Mouse (Mus musculus): Measurements from ENCODE around the gene Dgkg.

Gene Dgkg

DNA sequence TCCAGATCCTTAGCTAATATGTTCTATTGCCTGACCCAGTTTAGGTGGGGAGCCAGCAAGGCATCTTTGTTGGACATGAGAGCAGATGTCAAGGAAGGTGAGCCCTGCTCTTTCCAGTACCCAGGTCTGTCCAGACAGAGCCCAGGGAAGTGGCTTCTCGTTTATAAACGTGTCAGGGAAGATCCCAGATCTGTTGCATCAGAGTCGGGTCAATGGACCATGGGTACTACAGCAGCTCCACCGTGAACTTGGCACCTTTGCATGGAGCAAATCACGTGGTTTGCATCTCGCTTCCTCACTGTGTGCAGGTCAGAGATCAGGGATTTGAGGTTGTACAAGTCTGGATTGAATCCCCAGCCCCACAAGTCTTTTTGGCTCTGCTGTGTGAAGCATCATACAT is 58.3 kb downstream of the Dgkg start:
- DNase-seq (ENCODE audit: extremely low read depth, low read depth): no peak

DNA sequence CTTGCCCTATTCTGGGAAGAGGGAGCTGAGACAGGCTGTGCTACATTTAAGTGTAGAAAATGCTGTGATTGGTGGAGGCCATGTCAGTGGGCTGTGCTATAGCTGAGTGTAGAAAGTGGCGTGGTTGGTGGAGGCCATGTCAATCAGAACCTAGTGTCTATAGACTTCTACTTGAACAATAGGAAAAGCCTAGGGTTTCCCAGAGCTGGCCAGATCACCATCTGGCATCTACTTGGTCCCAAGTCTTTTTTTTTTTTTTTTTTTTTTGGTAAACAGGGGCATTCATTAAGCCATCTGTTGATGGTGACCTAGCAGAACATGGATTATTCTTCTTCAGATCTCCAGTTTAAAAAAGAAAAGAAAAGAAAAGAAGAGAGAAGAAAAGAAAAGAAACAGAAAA is 60.6 kb downstream of the Dgkg start:
- no peak for DNase-seq (ENCODE audit: extremely low read depth, low read depth)

DNA sequence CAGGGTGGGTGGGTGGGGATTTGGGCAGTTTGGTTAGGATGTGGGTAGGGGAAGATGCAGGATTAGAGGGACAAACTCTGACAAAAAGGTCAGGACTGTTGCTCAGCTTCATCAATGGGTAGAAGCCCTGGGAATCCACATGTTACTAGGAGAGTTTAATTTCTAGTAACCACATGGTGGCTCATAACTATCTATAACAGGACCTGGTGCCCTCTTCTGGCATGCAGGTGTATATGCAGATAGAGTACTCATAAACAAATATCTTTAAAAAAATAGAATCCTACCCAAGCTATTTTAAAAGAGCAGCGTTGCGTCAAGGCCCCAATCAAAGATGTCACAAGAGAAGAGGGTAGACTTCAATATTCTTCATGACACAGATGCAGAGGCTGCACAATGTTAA is 63.1 kb downstream of the Dgkg start:
- DNase-seq (ENCODE audit: extremely low read depth, low read depth): no peak

DNA sequence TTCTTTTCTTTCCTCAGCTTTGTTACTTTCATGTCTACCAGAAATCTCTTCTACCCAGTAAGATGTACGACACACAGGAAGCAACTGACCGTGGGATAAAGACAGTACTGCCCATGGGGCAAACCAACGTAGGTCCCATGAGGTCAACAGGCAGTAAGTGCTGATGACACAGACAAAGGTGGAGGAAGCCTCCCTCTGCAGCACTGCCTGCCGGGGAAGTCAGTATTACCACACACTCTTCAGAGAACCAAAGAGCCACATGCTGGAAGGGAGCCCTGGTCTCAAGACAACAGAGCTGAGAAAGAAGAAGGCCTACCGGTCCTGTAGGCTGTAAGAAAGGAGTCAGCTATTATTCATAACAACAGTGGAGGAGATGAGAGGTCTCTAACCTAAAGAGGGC is 67.4 kb downstream of the Dgkg start:
- no peak for DNase-seq (ENCODE audit: extremely low read depth, low read depth)

DNA sequence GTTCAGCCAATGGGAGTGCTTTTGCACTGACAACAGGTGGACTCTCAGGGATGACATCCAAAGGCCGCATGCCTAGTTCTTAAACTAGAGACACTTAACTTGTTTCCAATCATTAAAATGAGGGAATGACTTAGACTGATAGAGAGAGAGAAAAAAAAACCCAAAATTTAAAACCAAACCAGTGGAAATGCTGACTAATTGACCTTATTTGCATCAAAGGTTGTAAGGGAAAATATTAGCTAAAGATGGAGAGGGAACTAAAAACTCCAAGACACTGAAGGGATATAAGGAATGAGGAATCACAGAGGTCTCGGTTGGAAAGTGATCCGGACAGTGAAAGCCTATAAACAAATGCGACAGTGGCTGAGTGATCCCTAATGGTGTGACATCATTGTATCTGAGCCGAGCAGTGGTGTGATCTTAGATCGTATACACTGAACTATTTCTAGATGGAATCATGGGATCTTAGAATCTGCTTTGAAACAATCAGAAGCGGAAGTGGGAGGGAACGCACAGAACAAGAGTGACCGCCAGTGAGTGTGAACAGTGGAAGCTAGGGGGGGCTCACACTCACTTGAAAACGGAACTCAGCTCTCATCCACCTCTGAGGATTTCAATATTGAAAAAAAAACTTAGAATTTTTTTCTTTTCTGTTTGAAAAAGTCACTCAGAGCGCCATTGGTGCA is 70.7 kb downstream of the Dgkg start:
- DNase-seq (ENCODE audit: extremely low read depth, low read depth): no peak

DNA sequence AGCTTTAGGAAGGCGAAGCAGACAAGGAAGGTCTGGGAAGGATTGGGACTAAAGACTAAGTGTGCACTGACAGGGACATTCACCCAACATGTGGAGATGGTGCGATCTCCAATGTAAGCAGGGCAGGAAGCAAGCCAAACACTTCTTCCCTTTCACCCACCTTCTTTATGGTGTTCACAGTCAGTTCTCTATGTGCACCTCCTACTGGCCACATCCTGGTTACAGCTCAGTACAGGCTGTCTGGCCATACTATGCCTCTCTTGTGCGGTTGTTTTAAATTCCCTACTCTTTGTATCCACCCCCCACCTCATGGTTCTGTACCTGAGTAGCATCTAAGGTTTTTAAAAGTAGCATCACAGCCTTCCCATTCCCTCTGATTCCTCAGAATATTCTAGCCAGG is 71.5 kb downstream of the Dgkg start:
- no peak for DNase-seq (ENCODE audit: extremely low read depth, low read depth)

DNA sequence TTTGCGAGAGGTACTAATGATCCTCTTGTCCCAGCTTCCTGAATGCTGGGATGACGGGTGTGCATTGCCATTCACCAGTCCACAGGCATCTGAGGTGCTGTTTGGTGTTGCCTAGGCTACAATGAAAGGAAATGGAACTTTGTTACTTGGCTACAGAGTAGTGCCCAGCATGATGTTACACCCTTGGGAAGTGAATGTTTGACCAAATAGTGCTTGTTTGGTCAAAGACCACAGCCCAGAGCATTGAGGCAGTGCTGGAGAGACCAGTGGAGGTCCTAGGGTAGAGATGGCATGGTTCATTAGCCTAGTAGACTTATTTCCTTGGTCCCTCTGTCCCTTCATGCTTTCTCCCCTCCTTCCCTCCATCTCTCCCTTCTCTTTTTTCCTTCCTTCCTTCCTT is 73.6 kb downstream of the Dgkg start:
- DNase-seq (ENCODE audit: extremely low read depth, low read depth): no peak

DNA sequence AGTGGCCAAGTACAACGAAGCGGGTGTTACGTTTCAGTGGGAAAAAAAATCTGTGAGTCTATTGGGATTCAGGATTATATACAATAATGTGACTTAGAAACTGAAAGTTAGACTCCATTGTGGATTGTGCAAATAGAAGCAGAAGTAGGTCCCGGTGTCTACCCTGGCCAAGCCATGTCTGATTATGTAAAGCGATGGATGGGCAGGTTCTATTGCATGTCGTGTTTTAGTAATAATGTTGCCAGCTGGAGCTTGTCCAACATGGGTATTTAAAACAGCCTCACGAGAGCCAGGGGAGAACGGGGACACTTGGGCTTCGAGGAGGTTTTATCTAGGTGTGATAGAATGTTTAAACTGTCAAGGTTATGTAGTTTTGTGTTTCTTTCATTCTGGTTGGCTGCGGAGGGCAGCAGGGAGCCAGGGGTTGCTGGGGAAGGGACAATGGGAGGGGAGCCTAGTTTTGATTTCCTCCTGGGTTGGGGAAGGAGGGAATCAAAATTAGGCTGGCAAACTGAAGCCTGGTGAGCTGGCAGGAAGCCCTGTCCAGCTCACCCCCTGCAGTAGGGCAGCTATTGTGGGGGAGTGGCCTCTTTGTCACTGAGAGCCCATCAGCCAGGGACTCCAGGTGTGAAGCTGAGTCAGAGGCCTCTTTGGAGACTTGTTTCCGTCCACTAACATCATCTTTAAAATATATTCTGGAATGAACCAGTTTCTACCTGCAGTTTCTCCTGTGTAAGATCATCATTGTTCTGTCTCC is 74.7 kb downstream of the Dgkg start:
- no peak for DNase-seq (ENCODE audit: extremely low read depth, low read depth)

DNA sequence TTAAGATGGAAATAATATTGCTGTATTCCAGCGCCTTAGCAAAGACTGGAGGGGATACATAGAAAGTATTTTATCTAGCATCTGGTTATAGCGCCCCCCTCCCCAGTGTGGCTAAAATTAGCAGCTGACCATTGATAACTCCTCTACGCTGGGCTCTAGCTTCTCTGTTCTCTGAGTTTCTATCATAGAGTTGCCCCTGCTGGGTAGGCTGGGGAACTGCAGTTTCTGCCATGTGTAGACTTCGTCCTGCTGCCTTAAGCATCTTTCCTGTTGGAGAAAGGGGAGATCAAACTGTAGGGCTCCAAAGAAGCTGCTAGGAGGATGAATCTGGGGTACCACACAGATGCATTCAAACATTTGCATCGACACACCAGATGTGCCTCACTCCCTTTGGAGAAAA is 76.9 kb downstream of the Dgkg start:
- DNase-seq (ENCODE audit: extremely low read depth, low read depth): no peak

DNA sequence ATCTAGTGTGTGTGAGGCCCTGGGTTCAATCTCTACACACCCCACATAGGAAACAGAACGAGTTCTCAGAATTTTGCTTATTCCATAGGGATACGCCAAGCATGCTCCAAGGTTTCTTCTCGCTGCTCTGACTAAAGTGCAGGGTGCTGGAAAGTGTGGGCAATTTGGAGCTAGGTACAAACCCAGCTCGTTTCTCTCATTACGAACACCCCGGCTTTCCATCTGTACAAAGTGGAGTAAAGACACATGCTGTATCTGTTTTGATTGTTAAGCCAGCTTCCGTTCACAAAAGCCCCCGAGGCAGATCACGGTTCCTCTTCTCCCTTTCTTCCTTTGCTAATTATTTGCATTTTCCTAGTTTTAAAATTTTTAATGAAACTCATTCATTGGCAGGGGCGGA is 78.1 kb downstream of the Dgkg start:
- no peak for DNase-seq (ENCODE audit: extremely low read depth, low read depth)

DNA sequence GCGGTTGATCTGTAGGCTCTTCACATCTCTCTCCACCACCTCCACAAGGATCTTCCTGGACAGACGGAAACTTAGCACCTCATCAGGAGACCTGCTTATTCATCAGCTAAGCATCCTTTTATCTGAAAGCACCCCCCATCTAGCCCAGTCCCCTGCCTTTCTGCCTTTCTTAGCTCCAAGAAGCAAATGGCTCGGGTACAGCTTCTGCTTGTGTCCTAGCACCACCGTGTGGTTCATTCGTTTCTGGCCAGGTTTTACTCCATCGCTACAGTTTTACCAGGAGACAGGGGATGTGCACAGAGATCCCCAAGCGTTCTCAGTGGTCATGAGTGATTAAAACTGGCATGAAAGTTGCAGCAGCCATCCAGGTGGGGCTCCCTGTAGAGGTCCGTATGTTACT is 79.4 kb downstream of the Dgkg start:
- no peak for DNase-seq (ENCODE audit: extremely low read depth, low read depth)

DNA sequence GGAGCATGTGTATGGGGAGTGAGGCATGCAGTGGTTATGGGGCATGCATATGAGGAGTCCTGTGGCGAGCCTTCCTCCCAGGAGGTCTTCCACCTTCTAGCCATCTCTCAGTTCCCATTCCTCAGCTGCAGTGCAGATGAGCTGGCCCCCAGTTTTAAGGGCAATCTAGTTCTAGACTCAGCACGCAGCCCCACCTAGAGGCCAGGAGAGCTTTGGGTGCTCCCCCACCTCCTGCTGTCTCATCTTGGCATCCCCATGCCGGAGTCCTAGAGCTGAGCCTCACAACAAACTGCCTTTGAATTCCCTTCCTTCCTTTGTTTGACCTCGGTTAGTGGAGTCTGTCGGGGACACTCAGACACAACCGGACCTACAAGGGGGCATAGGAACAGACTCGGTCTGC is 82.9 kb downstream of the Dgkg start:
- DNase-seq (ENCODE audit: extremely low read depth, low read depth): no peak

DNA sequence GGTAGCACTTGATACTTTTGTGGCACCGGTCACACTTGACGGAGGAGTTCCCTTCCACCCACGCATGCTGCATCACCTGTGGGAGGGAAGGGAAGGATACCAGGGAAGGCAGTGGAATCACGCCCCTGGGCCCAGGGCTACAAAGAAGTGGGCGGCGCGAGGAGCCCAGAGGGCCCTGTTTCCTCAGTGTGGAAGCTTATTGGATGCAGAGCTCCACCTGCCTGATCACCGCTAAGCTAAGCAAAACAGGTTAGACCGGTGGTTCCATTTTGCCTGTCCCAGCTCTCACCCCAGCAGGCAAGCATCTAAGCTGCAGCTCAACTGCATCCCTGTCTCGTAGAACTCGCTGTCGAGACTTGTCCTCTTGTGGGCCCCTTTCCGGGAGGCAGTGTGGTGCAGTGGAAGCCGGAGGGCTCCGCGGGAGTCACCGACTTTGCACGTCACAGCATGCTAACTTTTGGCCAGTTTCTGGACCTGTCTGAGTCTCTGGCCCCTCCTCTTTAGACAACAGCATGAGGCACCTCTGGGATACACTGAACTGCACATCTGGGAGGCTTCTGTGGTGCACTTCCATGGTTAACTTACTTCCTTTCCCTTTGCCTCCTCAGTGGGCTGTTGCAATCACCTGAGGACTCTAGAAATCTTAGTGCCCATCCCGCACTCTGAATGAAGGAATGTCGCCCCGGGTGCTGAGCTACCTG is 84.2 kb downstream of the Dgkg start:
- DNase-seq (ENCODE audit: extremely low read depth, low read depth): no peak

DNA sequence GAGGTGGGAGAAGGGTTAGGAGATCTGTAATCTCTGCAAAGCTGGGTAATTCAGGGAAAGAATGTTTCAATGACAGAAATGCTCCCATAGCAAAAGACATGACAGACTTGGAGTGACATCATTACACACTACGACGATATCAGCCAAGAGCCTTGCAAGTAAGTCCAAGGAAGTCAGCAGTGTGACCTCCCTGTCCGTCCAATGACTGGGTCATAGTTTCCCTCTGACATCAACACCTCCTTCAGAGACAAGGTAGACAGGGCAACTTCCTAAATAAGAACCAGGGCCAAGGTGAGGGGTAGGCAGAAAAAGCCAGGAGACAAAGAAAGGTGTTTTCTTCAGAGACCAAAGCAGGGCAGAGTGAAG is 92.1 kb downstream of the Dgkg start:
- no peak for DNase-seq (ENCODE audit: extremely low read depth, low read depth)

DNA sequence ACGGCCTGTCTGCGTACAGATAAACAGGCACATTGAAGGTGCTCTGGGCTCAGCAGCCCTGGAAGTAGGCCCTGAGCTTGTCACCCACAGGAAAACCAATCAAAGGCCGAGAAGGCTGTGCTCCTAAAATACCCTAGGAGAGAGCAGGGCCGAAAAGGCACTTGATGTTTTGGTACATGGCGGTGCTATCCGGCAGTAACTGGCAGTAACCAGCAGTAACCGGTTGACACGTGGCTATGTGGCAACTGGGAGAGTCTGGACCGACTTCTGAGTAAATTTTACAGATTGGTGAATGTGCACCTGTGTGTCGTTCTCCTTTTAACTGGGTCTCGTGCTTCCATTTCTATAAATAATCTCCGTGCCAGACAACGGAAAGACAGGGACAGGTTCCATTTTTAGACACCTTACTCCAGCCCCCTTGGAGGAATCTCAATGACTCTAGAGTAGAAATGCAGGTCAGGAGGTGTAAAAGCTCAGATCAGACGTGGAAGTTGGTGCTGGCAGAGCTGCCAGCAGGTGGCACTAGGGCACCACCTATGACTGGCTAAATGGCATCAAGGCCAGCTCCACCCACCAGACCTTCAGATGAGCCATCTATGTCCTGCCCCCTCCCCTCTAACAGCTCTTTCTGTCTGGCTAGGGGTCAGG is 92.6 kb downstream of the Dgkg start:
- no peak for DNase-seq (ENCODE audit: extremely low read depth, low read depth)

DNA sequence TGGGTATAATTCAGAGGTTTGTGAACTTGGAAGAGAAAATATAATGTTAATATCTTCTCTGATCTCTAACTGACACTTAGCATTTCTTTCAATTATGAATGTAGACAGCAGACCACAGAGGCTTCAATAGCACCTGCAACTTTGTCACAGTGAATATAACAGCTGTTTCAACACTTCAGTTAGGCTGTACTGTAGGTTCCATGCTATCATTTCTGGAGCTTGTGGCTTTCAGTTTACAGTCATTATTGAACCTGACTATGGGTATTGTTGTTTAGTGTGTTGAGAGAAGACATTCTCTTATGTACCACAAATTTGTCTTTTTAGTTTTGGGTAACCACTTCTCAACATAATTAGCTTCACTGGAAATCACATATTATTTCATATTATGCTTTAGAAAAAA is 93.4 kb downstream of the Dgkg start:
- DNase-seq (ENCODE audit: extremely low read depth, low read depth): no peak

DNA sequence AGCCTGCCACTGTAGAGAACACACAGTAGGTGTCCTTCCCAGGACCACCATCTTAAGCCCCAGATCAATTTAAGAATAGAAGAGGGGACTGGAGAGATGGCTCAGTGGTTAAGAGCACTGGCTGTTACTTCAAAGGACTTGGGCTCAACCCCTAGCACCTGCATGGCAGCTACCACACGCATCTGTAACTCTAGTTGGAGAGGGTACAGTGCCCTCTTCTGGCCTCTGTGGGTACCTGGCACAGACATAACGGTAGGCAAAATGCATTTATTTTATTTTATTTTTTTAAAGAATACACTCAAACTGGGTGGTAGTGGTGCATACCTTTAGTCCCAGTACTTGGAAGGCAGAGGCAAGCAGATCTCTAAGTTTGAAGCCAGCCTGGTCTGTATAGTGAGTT is 102.0 kb downstream of the Dgkg start:
- DNase-seq (ENCODE audit: extremely low read depth, low read depth): no peak

DNA sequence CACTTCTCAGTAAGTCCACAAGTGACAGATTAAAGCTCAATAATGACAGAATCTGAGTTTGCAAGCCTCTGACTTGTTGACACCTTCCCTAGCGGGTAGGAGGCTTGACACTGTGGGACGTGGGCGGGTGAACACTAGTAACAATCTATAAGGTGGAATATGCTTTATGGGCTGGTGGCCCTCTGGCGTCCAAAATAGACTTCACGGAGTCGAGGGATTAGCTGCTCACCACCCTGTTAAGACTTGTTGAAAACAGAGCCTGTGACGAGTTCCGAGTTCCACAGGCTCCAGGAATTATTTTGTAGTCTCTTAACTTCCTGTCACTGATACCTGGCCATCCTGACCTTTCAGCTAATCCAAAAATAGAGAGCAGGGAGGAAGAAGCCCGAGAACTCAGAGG is 104.7 kb downstream of the Dgkg start:
- no peak for DNase-seq (ENCODE audit: extremely low read depth, low read depth)

DNA sequence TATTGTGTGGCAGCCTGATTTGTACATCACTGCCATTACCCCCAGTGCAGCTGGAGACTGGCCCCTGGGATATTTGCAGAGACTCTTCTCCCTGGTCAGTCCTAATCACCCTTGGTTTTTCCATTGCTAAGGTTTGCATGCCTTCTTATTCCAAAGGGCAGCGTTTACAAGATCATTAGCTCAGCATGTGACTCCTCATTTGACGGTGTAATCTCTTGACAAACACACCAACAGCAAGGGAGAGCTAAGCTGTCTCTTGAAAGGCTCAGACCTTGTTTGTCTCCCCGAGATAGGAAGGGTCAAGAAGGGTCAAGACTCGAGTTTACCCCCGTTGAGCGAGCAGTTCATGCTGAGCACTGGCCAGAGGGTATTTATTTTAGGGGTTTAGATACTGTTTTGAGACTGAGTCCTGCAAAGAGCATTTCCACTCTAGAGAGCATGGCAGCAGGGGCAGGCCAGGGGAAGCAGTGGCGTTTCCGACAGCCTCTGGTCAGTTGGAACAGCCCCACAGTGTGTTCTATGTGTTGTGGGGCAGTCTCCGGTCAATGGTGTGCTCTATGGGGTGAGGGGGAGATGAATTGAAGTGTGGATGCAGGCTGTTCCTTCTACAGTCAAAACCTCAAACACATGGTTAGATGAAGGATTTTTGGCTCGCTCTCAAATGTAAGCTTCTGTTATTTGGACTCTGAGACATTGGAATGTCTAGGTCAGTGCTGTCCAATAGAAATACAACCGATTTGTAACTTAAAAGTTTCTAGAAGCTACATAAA is 105.6 kb downstream of the Dgkg start:
- no peak for DNase-seq (ENCODE audit: extremely low read depth, low read depth)

DNA sequence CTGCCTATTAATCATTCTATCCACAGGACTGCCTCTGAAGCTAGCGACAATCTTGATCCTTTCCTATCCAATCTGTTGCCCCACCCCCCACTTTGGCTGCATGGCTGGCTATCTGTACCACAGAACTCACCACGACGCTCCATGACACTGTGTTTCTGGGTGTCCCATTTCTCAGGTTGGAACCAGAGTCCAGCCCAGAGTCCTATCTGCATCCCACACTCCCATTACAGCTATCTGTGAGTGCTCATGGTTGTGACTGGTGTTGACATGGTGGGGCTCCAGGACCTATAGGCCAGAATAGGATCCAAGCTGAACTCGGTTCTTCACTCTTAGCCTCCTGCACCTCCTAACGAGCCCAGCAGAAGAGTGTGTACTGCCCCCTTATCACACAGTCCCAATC is 107.7 kb downstream of the Dgkg start:
- no peak for DNase-seq (ENCODE audit: extremely low read depth, low read depth)

Data from MEL-GATA-1-ER (cell line).